Mouse (Mus musculus): ENCODE measurements around the gene Ak1.
A peak's percentile ranks its signal among the peaks of the same experiment; 100 is the strongest.

DNA sequence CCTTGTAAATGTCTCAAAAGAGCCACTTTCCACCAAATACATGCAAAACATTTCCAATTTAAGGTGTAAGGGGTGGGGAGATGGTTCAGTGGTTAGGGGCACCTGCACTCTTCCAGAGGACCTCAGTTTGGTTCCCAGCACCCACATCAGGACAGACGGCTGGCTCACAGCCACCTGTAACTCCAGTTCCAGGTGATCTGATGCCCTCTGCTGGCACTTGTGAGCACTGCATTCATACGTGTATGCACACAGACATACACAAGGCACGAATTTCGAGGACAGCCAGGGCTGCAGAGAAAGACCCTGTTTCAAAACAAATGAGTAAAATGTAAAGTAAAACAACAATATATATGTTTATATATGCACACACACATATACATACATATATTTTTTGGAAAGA, 4.0 kb upstream of the Ak1 start:
- peak; percentile 57 for TF ChIP-seq CTCF (IDR thresholded peaks at IDR 0.05; ENCODE audit: low read depth)
- no peak for TF ChIP-seq EP300 (optimal IDR thresholded peaks at IDR 0.05)
